Comparison of ENCODE assay signal across 9 mouse cellular contexts in genomic region chr1:143903985-143904384, GRCm38 (mm10).
DNase-seq lines count a peak whose midpoint lies in the region; ATAC-seq and TF ChIP-seq lines count a peak whose summit lies in the region.
"Had no signal": no experiment of that assay in that cellular context is flagged by ENCODE, and none has a peak within 500 bp of the region (broad histone marks: within the 10 kb centered on the region; RNA-seq: fewer than 3 reads in every experiment).

No protein-coding gene starts in this region.

- no peak overlapping the region for H3K4me2 ChIP-seq in forebrain, embryonic 15.5 days (replicated peaks)
- no peak overlapping the region for H3K4me2 ChIP-seq in forebrain, embryonic 11.5 days (ENCODE audit: low read depth, low read length, severe bottlenecking)
- H3K4me2 ChIP-seq in lung, postnatal 0 days (replicated peaks; ENCODE audit: low read depth, low read length) = no peak overlapping the region

- peak; percentile 97 for ATAC-seq in forebrain, embryonic 15.5 days (replicated peaks)
- ATAC-seq in forebrain, embryonic 11.5 days (replicated peaks; ENCODE audit: low FRiP score) = no peak
- ATAC-seq in lung, postnatal 0 days = peak; percentile 91

- TF ChIP-seq CTCF in lung, postnatal 0 days (IDR thresholded peaks at IDR 0.05) = no peak

- no peak overlapping the region for H3K27ac ChIP-seq in forebrain, embryonic 15.5 days (replicated peaks)
- H3K27ac ChIP-seq in forebrain, embryonic 11.5 days (ENCODE audit: low read depth, low read length) = no peak overlapping the region
- no peak overlapping the region for H3K27ac ChIP-seq in lung, postnatal 0 days (ENCODE audit: low read length)
- H3K27ac ChIP-seq: liver, embryonic 14.5 days had no signal

- peak; percentile 69 for TF ChIP-seq EP300 in lung, postnatal 0 days (IDR thresholded peaks at IDR 0.05)

- intact Hi-C loops in heart, postnatal 36 days (cut with DNase I) = loop anchor here (5.0 kb wide), 1 partner anchor 82 kb away; no protein-coding TSS in a partner anchor

- H3K27me3 ChIP-seq in forebrain, embryonic 15.5 days = no peaks in the 10 kb centered on the region
- H3K27me3 ChIP-seq in forebrain, embryonic 11.5 days (ENCODE audit: control insufficient read depth, insufficient read depth, low read length) = no peaks in the 10 kb centered on the region
- no peaks in the 10 kb centered on the region for H3K27me3 ChIP-seq in lung, postnatal 0 days (replicated peaks; ENCODE audit: insufficient read depth, low read length)

- H3K4me1 ChIP-seq in forebrain, embryonic 15.5 days = no peaks in the 10 kb centered on the region
- no peaks in the 10 kb centered on the region for H3K4me1 ChIP-seq in forebrain, embryonic 11.5 days (replicated peaks; ENCODE audit: control insufficient read depth, insufficient read depth, low read length)
- H3K4me1 ChIP-seq in lung, postnatal 0 days (ENCODE audit: insufficient read depth, low read depth, low read length) = peaks cover 2% of the 10 kb centered on the region; the same call in 1 of the 2 replicates

- H3K9me3 ChIP-seq in forebrain, embryonic 15.5 days = no peaks in the 10 kb centered on the region
- H3K9me3 ChIP-seq in forebrain, embryonic 11.5 days (ENCODE audit: control insufficient read depth, low read length) = no peaks in the 10 kb centered on the region
- H3K9me3 ChIP-seq in lung, postnatal 0 days (ENCODE audit: low read length) = no peaks in the 10 kb centered on the region

- H3K9ac ChIP-seq in forebrain, embryonic 15.5 days (replicated peaks) = no peak overlapping the region
- no peak overlapping the region for H3K9ac ChIP-seq in forebrain, embryonic 11.5 days (ENCODE audit: low read length)
- H3K9ac ChIP-seq in lung, postnatal 0 days (replicated peaks; ENCODE audit: low read depth) = no peak overlapping the region
- H3K9ac ChIP-seq: liver, embryonic 14.5 days had no signal

- DNase-seq in forebrain, embryonic 11.5 days (ENCODE audit: low spot score) = no peak
- peak; percentile 86 for DNase-seq in lung, postnatal 0 days (ENCODE audit: low spot score)
- DNase-seq in lung, postnatal 14 days = no peak
- DNase-seq in layer of hippocampus, adult 9-11 months = peak; percentile 55
- DNase-seq in right cerebral cortex, postnatal 4 days = peak; percentile 25
- no peak for DNase-seq in T-cell, adult 2 months (ENCODE audit: low spot score)
- DNase-seq in heart, postnatal 36 days = no peak

- H3K4me3 ChIP-seq in forebrain, embryonic 15.5 days = no peak overlapping the region
- H3K4me3 ChIP-seq in forebrain, embryonic 11.5 days (ENCODE audit: low read depth, low read length) = no peak overlapping the region
- no peak overlapping the region for H3K4me3 ChIP-seq in lung, postnatal 0 days (ENCODE audit: low read depth, low read length)

- 52% methylated on average over 3 of the region's 3 CpGs for WGBS in forebrain, embryonic 15.5 days
- WGBS in forebrain, embryonic 11.5 days = 81% methylated on average over 3 of the region's 3 CpGs
- 63% methylated on average over 3 of the region's 3 CpGs for WGBS in lung, postnatal 0 days

- no peaks in the 10 kb centered on the region for H3K36me3 ChIP-seq in forebrain, embryonic 15.5 days
- no peaks in the 10 kb centered on the region for H3K36me3 ChIP-seq in forebrain, embryonic 11.5 days (ENCODE audit: control insufficient read depth, insufficient read depth, low read length)
- H3K36me3 ChIP-seq in lung, postnatal 0 days (ENCODE audit: insufficient read depth, low read length) = no peaks in the 10 kb centered on the region

Comparison
In these comparisons a context has a peak if more than half of its experiments do, and no peak if none do; other contexts are left out.
1. DNase-seq: peak in lung, postnatal 0 days (single experiment), layer of hippocampus, adult 9-11 months (single experiment) and right cerebral cortex, postnatal 4 days (single experiment); none in forebrain, embryonic 11.5 days (single experiment), lung, postnatal 14 days (single experiment), T-cell, adult 2 months (single experiment) and heart, postnatal 36 days (0 of 2).